Mouse (Mus musculus): Measurements from ENCODE around the gene Tspan14.

Tspan14 gene

GRCm38 (mm10) chr14:40966392-40966861, at the start of gene Tspan14:
Gene Tspan14 (minus strand): TSS chr14:40966807.
- DNase-seq (ENCODE audit: low spot score in 2 of 2): peak; percentile 61 to 69

DNA sequence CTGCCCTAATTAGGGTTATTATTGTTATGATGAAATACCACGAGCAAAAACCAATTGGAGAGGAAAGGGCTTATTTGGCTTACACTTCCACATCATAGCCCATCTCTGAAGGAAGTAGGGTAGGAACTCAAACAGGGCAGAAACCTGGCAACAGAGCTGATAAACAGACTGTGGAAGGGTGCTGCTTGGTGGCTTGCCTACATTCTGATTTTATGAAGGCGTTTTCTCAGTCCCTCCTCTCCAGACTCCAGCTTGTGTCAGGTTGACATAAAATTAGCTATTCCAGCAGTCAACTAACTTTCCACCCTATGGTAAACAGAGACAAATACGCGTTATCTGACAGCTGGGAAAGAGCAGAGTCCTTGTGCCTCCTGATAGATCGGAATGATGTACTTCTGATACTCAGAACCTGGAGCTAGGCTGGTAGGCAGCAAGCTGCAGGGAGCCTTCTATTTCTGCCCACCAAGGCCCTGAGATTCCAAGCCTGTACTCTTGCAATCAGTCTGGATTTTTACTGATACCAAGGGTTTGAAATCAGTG, 48.2 kb upstream of the Tspan14 start:
- DNase-seq (ENCODE audit: low spot score in 2 of 2): no peak

DNA sequence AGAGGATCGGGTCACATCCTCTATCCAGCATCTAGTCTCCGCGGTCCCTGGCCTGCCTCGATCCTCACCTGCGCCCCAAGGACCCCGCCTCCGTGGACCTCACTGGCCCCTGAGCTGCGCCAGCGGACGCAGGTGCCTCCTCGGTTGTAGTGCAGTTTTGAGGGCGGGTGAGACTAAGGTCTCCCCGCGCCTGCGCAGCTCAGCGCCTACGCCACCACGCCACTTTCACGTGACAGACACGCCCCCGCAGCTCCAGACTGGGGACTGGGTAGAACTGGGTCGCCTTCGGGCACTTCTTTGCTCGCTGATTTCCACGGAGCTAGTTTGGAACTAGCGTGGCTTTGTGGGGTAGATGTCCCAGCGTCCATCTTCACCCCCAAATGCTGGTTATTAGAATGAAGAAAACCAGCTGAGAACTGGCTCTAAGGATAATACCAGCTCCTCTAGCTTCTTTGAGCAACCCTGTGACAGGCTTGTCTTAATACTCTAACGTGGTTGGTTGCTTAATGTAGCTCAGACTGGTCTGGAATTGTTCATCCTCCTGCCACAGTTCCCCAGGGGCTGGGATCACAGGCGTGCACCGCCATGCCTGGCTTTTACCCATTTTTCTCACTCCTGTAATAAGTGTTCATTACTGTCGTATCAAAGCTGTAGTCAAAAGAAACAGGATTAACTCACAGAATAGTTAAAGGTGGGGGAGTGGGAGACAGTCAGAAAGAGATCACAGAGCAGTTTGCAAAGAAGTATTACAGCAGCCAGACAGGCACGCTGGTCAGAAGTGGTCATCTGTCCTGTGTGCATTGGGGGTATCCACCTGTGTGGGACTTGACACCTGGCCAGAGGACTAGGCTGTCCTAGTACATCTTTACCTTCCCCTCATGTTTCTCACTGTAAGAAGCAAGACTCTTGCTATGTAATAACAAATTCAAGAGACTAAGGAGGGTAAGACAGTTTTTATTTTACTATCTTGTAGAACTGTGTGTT, 47.3 kb upstream of the Tspan14 start, which contains the start of gene Fam213a:
Gene Fam213a (minus strand): TSS at position 159 of the 984 bp plus-strand sequence.
- peak; percentile 95 to 96 for DNase-seq (ENCODE audit: low spot score in 2 of 2)

DNA sequence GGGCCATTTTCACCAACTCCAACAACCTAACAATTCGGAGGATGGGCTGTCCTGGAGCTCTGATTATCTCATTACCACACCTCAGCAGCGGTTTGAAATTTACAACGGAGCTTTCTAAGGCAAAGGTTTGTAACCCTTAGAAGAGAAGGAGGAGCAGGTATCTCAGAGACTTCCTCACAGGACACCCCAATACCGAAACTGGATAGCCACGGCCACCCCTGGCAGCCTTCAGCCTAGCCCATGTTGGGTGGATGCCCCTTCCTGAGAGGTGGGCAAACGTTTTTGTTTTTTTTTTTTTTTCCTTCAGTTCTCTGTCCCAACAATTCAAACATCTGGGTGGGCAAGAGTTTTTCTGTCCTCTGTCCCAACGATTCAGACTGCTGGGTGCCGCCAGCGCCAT, 46.5 kb upstream of the Tspan14 start:
- no peak for DNase-seq (ENCODE audit: low spot score in 2 of 2)

DNA sequence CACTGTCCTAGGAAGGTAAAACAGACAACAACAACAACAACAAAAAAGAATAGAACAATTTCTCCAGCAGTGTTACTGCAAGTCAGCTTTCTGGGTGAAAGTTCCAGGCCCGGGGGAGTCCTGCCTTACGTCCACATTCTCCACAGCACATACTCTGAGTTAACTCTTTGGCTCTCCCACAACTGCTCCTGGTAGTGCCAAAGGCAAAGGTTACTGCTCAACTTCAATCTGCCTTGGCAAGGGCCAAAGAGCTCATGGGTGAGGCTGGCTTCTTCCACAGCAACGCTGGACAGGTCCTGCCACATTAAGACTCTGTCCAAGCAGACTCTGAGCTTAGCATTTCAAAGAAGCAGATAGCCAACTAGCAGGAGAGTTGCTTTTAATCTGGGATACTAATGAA, 45.3 kb upstream of the Tspan14 start:
- DNase-seq (ENCODE audit: low spot score in 2 of 2): no peak

DNA sequence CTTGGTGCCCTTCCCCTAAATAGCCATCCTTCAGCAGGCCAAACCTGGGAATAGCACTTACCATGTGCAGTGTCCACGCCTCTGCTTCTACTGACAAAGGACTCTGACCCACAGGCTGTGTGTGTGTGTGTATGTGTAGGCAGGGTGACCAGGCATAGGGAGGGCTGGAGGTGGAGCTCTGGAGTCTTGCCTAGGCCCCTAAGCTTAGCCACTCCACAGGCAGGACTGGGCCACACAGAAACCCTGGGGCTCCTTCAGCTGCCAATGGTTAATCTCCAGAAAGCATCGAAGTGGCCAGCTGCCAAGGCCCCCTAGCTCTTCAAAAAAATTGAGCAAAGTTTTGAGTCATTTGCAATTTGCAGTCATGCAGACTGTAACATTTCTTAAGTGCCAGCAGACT, 41.5 kb upstream of the Tspan14 start:
- DNase-seq (ENCODE audit: low spot score in 2 of 2): no peak

DNA sequence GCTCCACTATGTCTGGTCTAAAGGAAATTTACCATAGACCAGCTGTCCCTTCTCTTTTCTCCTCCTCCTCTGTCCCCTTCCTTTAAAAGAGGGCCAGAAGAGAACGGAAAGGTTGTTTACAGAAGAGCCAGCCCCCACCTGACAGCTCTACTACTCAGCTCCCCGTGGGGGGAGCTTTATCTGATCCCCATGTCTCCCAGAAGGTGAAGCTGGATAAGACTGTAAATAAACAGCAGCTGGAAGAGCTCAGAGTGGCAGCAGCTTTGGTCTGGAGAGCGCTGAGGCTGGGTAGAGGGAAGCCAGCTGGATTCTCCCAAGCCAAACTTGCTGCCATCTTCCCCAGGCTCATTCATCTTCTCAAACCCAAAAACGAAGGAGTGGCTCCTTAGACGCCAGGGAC, 41.0 kb upstream of the Tspan14 start:
- no peak for DNase-seq (ENCODE audit: low spot score in 2 of 2)

DNA sequence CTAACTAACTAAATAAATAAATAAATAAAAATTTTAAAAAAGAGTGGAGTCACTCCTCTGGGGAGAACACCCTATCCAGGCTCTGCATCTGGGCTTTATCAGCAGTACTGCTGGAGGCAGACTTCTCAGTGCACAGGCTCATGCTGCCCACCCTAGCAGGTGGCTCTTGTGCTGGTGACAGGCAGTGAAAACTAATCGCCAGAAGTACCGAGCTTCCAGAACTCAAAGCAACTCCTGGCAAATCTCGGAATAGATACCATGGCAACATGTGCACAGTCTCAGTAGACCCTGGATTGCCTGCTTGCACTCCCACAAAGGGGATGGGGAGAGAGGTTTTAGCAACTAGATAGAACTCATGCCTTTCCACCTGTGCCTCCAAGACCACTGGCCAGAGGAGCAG, 40.3 kb upstream of the Tspan14 start:
- peak in 1 of 2 experiments; percentile 51 for DNase-seq (ENCODE audit: low spot score in 2 of 2)

- no peak for DNase-seq (ENCODE audit: low spot score in 2 of 2)
These were observed 39.7 kb upstream of the Tspan14 start for GRCm38 (mm10) chr14:41006263-41006662.

DNA sequence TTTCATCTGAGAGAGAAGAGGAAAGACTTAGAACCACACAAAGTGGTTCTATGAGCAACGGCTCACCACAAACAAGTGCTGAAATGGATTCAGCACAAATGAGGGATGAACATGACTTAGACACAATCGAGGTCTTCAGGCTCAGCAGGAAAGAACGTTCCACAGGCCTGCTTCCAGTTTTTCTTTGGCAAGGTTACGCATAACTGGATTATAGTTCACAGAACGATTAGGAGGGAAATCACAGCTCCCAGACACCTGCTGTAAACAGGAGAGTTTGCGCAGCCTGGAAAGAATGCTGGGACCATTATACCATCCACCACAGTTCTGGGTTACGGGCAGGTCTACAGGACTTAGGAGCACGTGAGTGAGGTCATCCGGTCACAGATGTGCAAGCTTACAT, 39.1 kb upstream of the Tspan14 start:
- DNase-seq (ENCODE audit: low spot score in 2 of 2): no peak

DNA sequence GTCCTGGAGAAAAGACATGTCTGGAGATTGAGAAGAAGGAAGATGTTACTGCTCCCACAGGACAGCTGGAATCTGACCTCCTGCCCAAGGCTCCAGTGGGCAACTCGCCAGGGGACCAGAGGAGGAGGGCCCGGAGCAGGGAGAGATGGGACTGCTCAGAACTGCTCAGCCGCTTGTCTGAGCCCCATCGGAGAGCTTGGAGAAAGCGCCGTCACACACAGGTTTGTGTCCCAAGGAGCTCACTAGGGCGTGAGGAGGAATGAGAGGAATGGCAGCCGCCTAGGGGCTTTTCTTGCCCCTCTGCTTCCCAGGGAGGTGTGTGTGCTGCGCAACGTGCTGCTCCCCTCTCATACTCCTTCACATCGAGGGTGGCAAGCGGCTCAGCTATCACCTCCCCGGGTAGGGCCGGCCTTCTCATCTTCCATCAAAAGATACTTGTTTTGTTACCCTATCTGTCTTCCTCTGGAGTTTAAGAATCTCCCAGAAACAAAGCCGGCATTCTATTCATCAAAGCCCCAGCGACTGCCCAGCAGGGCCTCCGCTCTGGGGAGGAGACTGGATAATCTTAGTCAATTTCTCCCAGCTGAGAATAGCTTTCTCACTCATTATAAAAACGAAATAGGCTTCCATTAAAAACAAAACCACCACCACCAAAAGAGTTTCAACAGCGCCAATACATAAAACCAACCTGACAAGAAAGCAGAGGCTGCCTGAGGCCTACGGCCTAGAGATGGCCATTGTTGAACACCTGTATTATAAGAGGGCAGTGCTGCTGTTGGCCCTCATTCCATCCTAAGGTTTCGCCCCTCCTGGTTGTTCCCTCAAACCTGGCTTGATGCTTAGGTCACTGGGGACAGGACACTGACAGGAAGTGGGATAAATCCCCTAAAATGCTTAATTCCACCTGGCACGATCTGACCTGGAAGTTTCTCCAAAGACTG, 37.9 kb upstream of the Tspan14 start:
- DNase-seq (ENCODE audit: low spot score in 2 of 2): peak in 1 of 2 experiments; percentile 56

DNA sequence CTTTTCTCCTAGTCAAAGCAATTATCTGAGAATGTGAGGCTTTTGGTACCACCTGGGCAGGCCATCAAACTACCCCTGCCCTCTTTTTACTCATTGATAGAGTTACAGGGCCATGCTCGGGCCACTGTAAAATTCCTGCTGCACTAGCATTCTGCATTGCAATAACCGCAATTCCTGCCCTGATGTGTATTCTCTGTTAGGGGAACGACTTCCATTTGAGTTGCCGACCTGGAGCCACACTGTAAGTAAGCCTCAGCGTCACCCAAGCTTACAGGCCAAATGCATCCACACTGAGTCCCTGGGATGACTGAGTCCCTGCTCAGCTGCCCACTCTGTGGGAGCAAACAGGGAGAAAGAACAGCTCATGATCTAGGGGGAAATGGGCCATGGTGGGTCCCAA, 35.0 kb upstream of the Tspan14 start:
- no peak for DNase-seq (ENCODE audit: low spot score in 2 of 2)

DNA sequence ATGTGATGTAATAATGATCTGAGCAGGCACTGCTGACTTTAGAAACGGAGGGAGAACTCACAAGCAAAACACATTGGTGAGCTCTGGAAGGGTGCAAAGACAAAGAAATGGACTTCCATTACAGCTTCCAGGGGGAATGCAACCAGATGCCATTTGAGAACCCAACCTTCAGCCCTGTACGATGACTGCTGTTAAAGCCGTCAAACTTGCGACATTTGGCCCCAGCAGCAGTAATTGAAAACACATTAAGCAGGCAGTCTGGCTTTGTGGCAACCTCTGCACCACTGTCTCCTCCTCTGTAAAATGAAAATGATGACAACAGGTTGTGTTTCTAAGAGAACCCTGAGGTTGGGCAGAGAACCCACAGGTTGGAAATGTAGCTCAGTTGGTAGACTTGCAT, 34.2 kb upstream of the Tspan14 start:
- DNase-seq (ENCODE audit: low spot score in 2 of 2): no peak

- DNase-seq (ENCODE audit: low spot score in 2 of 2): no peak
These were observed 33.5 kb upstream of the Tspan14 start for GRCm38 (mm10) chr14:40999904-41000645.

DNA sequence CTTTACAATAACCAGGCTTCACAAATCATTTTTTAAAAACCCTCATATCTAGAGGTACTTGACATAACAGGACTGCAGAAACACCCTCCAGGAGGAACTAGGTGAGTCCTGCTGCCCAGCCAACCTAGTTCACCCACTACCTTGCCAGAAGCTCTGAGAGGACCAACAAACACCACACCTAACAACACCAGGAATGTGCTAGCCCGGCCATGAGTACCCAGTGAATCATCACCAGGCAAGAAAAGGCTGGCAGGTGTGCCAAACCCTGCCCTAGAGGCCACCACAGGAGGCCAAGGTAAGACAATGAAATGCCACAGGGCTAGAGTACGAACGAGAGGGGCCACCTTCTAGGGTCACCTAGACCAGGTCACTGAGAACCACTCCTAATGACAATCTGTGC, 29.6 kb upstream of the Tspan14 start:
- no peak for DNase-seq (ENCODE audit: low spot score in 2 of 2)

GRCm38 (mm10) chr14:40992464-40992863, 25.9 kb upstream of the Tspan14 start:
- no peak for DNase-seq (ENCODE audit: low spot score in 2 of 2)

GRCm38 (mm10) chr14:40988780-40989179, 22.2 kb upstream of the Tspan14 start:
- DNase-seq (ENCODE audit: low spot score in 2 of 2): no peak

DNA sequence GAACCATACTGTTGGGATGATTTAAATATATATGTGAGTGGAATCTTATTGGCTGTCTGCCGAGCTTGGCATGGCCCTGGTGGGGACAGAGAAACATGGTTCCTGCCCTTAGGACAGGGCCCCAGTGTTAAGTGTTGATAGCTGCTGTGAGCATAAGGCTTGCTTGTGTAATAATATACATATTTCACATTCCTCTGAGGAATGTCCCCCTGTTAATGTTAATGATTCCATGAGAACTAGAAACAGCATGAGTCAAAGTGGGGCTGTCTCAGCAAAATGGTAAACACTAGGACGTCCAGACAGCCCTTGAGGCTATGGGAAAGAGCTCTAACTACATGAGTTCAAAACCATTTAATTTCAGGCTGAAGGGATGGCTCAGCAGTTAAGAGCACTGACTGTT, 20.6 kb upstream of the Tspan14 start:
- no peak for DNase-seq (ENCODE audit: low spot score in 2 of 2)

- no peak for DNase-seq (ENCODE audit: low spot score in 2 of 2)
These were observed 19.0 kb upstream of the Tspan14 start for GRCm38 (mm10) chr14:40985635-40986034.

GRCm38 (mm10) chr14:40979723-40980122, 13.1 kb upstream of the Tspan14 start:
- no peak for DNase-seq (ENCODE audit: low spot score in 2 of 2)

- DNase-seq (ENCODE audit: low spot score in 2 of 2): peak in 1 of 2 experiments; percentile 36
These were observed 12.4 kb upstream of the Tspan14 start for GRCm38 (mm10) chr14:40979002-40979401.

Data from right cerebral cortex, postnatal 10 days (tissue).